8 mouse cellular contexts compared by ENCODE assay signal in the genomic region with DNA sequence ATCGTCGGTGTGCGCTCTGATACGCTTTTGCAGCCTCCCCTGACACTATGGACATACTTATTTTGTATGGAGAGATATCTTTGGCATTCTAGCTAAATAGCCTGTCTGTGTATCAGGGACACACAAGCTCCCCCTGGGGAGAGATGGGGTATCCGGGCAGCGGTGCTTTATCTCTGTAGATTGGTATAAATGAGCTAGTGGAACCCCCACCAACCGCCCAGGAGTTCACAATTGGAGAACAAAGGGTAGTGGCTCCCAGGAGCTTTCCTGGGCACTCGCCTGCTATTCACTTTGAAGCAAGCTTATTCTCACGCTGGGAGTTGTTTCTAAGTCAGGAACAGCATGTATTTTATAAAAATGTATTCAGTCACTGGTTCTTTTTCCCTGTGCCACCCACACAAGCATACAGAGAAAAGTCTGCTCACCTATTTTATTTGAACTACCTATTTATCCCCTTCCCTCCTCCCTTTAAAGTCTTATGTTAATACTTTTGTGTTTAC.
DNase-seq lines count a peak whose midpoint lies in the region; ATAC-seq and TF ChIP-seq lines count a peak whose summit lies in the region.

No protein-coding gene starts in this region.

- H3K4me2 ChIP-seq in hindbrain, embryonic 16.5 days (ENCODE audit: low read length) = peak overlapping the region; percentile 58
- H3K4me2 ChIP-seq in myocyte (ENCODE audit: low read depth) = peak overlapping the region; percentile 55

- H3K27ac ChIP-seq in forebrain, embryonic 10.5 days = peak overlapping the region; percentile 78
- peak overlapping the region; percentile 85 for H3K27ac ChIP-seq in hindbrain, embryonic 16.5 days (ENCODE audit: low read depth, low read length)

- peak overlapping the region; percentile 62 for H3K9ac ChIP-seq in hindbrain, embryonic 16.5 days (ENCODE audit: low read depth, low read length)

- DNase-seq in layer of hippocampus, adult 11-12 months (ENCODE audit: low spot score) = peak; percentile 27
- no peak for DNase-seq in layer of hippocampus, postnatal 36 days
- no peak for DNase-seq in forebrain, embryonic 10.5 days (ENCODE audit: extremely low spot score, low spot score)
- DNase-seq in T-cell, adult 2 months (ENCODE audit: low spot score) = no peak
- DNase-seq in adrenal gland, adult 2 months = no peak

- H3K9me3 ChIP-seq in forebrain, embryonic 10.5 days = no peaks in the 10 kb centered on the region
- no peaks in the 10 kb centered on the region for H3K9me3 ChIP-seq in hindbrain, embryonic 16.5 days (ENCODE audit: control insufficient read depth, low read length)

- H3K27me3 ChIP-seq in forebrain, embryonic 10.5 days (ENCODE audit: poor library complexity, severe bottlenecking) = no peaks in the 10 kb centered on the region; the same call in none of the 2 replicates
- H3K27me3 ChIP-seq in hindbrain, embryonic 16.5 days (replicated peaks; ENCODE audit: control insufficient read depth, insufficient read depth, low read length) = no peaks in the 10 kb centered on the region
- H3K27me3 ChIP-seq in myocyte (ENCODE audit: control insufficient read depth, insufficient read depth, insufficient read length) = no peaks in the 10 kb centered on the region

- H3ac ChIP-seq in myocyte (ENCODE audit: control insufficient read depth, insufficient read length) = no peak overlapping the region

- WGBS in forebrain, embryonic 10.5 days = 40% methylated on average over 9 of the region's 9 CpGs
- WGBS in hindbrain, embryonic 16.5 days = 13% methylated on average over 9 of the region's 9 CpGs

- H3K4me1 ChIP-seq in forebrain, embryonic 10.5 days = peaks cover 62% of the 10 kb centered on the region
- peaks cover 48% of the 10 kb centered on the region for H3K4me1 ChIP-seq in hindbrain, embryonic 16.5 days (ENCODE audit: control insufficient read depth, insufficient read depth, low read depth, low read length)

- ATAC-seq in hindbrain, embryonic 16.5 days = no peak
- ATAC-seq in erythroblast, adult 5-6 weeks (replicated peaks; ENCODE audit: low FRiP score, poor library complexity, severe bottlenecking) = no peak

- TF ChIP-seq POLR2A in myocyte (IDR thresholded peaks at IDR 0.05; ENCODE audit: insufficient read length, low read depth) = no peak

- no peaks in the 10 kb centered on the region for H3K36me3 ChIP-seq in forebrain, embryonic 10.5 days (replicated peaks)
- H3K36me3 ChIP-seq in hindbrain, embryonic 16.5 days (ENCODE audit: control insufficient read depth, insufficient read depth, low read length) = no peaks in the 10 kb centered on the region
- H3K36me3 ChIP-seq in myocyte (ENCODE audit: control insufficient read depth, insufficient read depth) = no peaks in the 10 kb centered on the region

- peak overlapping the region; percentile 30; the same call in 1 of the 2 replicates for H3K4me3 ChIP-seq in forebrain, embryonic 10.5 days
- peak overlapping the region; percentile 28 for H3K4me3 ChIP-seq in hindbrain, embryonic 16.5 days (ENCODE audit: low read length)
- no peak overlapping the region for H3K4me3 ChIP-seq in myocyte

- H3K79me2 ChIP-seq in myocyte (ENCODE audit: control insufficient read depth, insufficient read depth) = no peaks in the 10 kb centered on the region

TF ChIP-seq in myocyte, 11 proteins besides CTCF, POLR2A, EP300 and RAD21:
- TF ChIP-seq REST (IDR thresholded peaks at IDR 0.05; ENCODE audit: insufficient read depth, insufficient read length) (no peak), POLR2AphosphoS2 (IDR thresholded peaks at IDR 0.05; ENCODE audit: insufficient read length, low read depth) (no peak), USF1 (IDR thresholded peaks at IDR 0.05; ENCODE audit: low read depth) (no peak), SRF (IDR thresholded peaks at IDR 0.05; ENCODE audit: control insufficient read depth, insufficient read length, low read depth) (no peak), E2F4 (IDR thresholded peaks at IDR 0.05; ENCODE audit: insufficient read depth) (no peak), MAX (IDR thresholded peaks at IDR 0.05; ENCODE audit: low read depth) (no peak), MYOD1 (IDR thresholded peaks at IDR 0.05; ENCODE audit: control insufficient read depth in 1 of 3, insufficient read length in 2 of 3, low read depth in 2 of 3) (no peak), CEBPB (IDR thresholded peaks at IDR 0.05; ENCODE audit: insufficient read depth, poor library complexity, severe bottlenecking) (no peak), TCF3 (IDR thresholded peaks at IDR 0.05; ENCODE audit: insufficient read length, low read depth) (no peak), TCF12 (IDR thresholded peaks at IDR 0.05; ENCODE audit: insufficient read depth, poor library complexity, severe bottlenecking) (no peak), MYOG (IDR thresholded peaks at IDR 0.05; ENCODE audit: control insufficient read depth in 1 of 3, insufficient read depth in 1 of 3, insufficient read length in 2 of 3, low read depth in 2 of 3) (no peak)
